Mouse (Mus musculus) MEL (cell line): ENCODE results near the gene Kansl1. TPM values are rescaled to one million over a fixed set of nuclear protein-coding genes. Genes with fewer than 3 reads are reported as not detected.

Source experiments
- DNase-seq: peaks from one replicate; pipeline ENCODE4 v3.0.0; 2011; ENCODE audit warnings: low read depth, low spot score
- H3K27ac ChIP-seq: 2 replicates; pipeline ENCODE4 v1.5.1; 2012; ENCODE audit warnings: low read depth, mild to moderate bottlenecking, control low read depth, low read length, moderate library complexity; ENCODE audit not compliant: control insufficient read depth
- H3K27me3 ChIP-seq, 2 experiments: fragments of 150-350 bp in 1 of 2; sonication (generic) in 1 of 2; 2 replicates each; pipeline ENCODE4 v1.6.1; 2012; ENCODE audit warnings: low read length in 2 of 2, mild to moderate bottlenecking in 2 of 2, improper control_type of control experiment in 1 of 2, moderate library complexity in 1 of 2; ENCODE audit not compliant: insufficient read depth in 2 of 2, control insufficient read depth in 1 of 2
- H3K36me3 ChIP-seq, 2 experiments: 2 replicates each; pipeline ENCODE4 v1.6.1; 2012 to 2014; ENCODE audit warnings: low read length in 2 of 2, improper control_type of control experiment in 1 of 2, inconsistent platforms in 1 of 2, mild to moderate bottlenecking in 1 of 2; ENCODE audit not compliant: insufficient read depth in 2 of 2, control insufficient read depth in 1 of 2
- H3K4me1 ChIP-seq, 2 experiments: fragments of 150-350 bp in 1 of 2; sonication (generic) in 1 of 2; 2 replicates each; pipeline ENCODE4 v1.6.1; 2012; ENCODE audit warnings: low read length in 2 of 2, improper control_type of control experiment in 1 of 2, mild to moderate bottlenecking in 1 of 2; ENCODE audit not compliant: insufficient read depth in 2 of 2, control insufficient read depth in 1 of 2
- H3K4me3 ChIP-seq, 2 experiments: fragments of 150-350 bp in 1 of 2; sonication (generic) in 1 of 2; 2 replicates each; pipeline ENCODE4 v1.5.1; 2012; ENCODE audit warnings: low read depth in 2 of 2, low read length in 2 of 2, mild to moderate bottlenecking in 2 of 2, moderate library complexity in 2 of 2, control low read depth in 1 of 2, improper control_type of control experiment in 1 of 2; ENCODE audit not compliant: control insufficient read depth in 1 of 2, insufficient read depth in 1 of 2
- H3K79me2 ChIP-seq: 2 replicates; pipeline ENCODE4 v1.6.1; 2012; ENCODE audit warnings: mild to moderate bottlenecking, low read length, moderate library complexity; ENCODE audit not compliant: control insufficient read depth, poor library complexity, insufficient read depth
- H3K9ac ChIP-seq: 2 replicates; pipeline ENCODE4 v1.6.1; 2012; ENCODE audit warnings: low read depth, mild to moderate bottlenecking, control low read depth, low read length, moderate library complexity; ENCODE audit not compliant: control insufficient read depth, poor library complexity, severe bottlenecking
- H3K9me3 ChIP-seq: fragments of 150-350 bp; sonication (generic); replicated peaks from 2 replicates; pipeline ENCODE4 v1.6.1; 2012; ENCODE audit warnings: mild to moderate bottlenecking, low read length, improper control_type of control experiment, moderate library complexity; ENCODE audit not compliant: insufficient read depth
- BHLHE40 ChIP-seq: IDR thresholded peaks from 2 replicates; pipeline ENCODE4 v1.6.1; 2012; ENCODE audit warnings: low read depth, mild to moderate bottlenecking, inconsistent platforms, low read length, improper control_type of control experiment, borderline replicate concordance
- CTCF ChIP-seq, 3 experiments: IDR thresholded peaks in 2 of 3; conservative IDR thresholded peaks in 1 of 3; 2 replicates each; pipeline ENCODE4 v1.5.1; 2011 to 2012; ENCODE audit warnings: low read length in 3 of 3, low read depth in 2 of 3, mild to moderate bottlenecking in 2 of 3, improper control_type of control experiment in 1 of 3, inconsistent platforms in 1 of 3, mixed read lengths in 1 of 3, moderate library complexity in 1 of 3; ENCODE audit not compliant: control insufficient read depth in 1 of 3, insufficient read depth in 1 of 3, poor library complexity in 1 of 3, severe bottlenecking in 1 of 3
- ELF1 ChIP-seq: IDR thresholded peaks from 2 replicates; pipeline ENCODE4 v1.6.1; 2014; ENCODE audit warnings: low read depth, mild to moderate bottlenecking, inconsistent platforms, low read length, improper control_type of control experiment, moderate library complexity
- EP300 ChIP-seq, 2 experiments: IDR thresholded peaks; 2 replicates each; pipeline ENCODE4 v1.6.1; 2011; ENCODE audit warnings: improper control_type of control experiment in 2 of 2, low read length in 2 of 2, low read depth in 1 of 2, mild to moderate bottlenecking in 1 of 2
- GABPA ChIP-seq: IDR thresholded peaks from 2 replicates; pipeline ENCODE4 v1.6.1; 2012; ENCODE audit warnings: low read depth, mild to moderate bottlenecking, inconsistent platforms, low read length, improper control_type of control experiment, moderate library complexity
- GATA1 ChIP-seq: IDR thresholded peaks from 2 replicates; pipeline ENCODE4 v1.6.1; 2011; ENCODE audit warnings: low read depth, low read length, improper control_type of control experiment
- KAT2A ChIP-seq: conservative IDR thresholded peaks from 2 replicates; pipeline ENCODE4 v1.6.1; 2012; ENCODE audit warnings: low read depth, low read length, improper control_type of control experiment, inconsistent platforms
- MAFK ChIP-seq: IDR thresholded peaks from 2 replicates; pipeline ENCODE4 v1.6.1; 2011; ENCODE audit warnings: low read depth, mild to moderate bottlenecking, low read length, improper control_type of control experiment, borderline replicate concordance
- MEF2A ChIP-seq: IDR thresholded peaks from 2 replicates; pipeline ENCODE4 v1.6.1; 2014; ENCODE audit warnings: low read depth, mild to moderate bottlenecking, inconsistent platforms, low read length, improper control_type of control experiment; ENCODE audit not compliant: poor library complexity, insufficient replicate concordance, severe bottlenecking; ENCODE audit errors: extremely low read depth
- MYB ChIP-seq: IDR thresholded peaks from 2 replicates; pipeline ENCODE4 v1.6.1; 2011; ENCODE audit warnings: mild to moderate bottlenecking, low read depth, low read length, improper control_type of control experiment
- MYC ChIP-seq: IDR thresholded peaks from 2 replicates; pipeline ENCODE4 v1.6.1; 2011; ENCODE audit warnings: low read depth, mild to moderate bottlenecking, low read length, improper control_type of control experiment, moderate library complexity
- NELFE ChIP-seq: IDR thresholded peaks from 2 replicates; pipeline ENCODE4 v1.6.1; 2011; ENCODE audit warnings: low read depth, low read length, improper control_type of control experiment
- POLR2A ChIP-seq, 2 experiments: IDR thresholded peaks; 2 replicates each; pipeline ENCODE4 v1.6.1; 2011 to 2012; ENCODE audit warnings: low read length in 2 of 2, mild to moderate bottlenecking in 2 of 2, control low read depth in 1 of 2, improper control_type of control experiment in 1 of 2, low read depth in 1 of 2, moderate library complexity in 1 of 2; ENCODE audit not compliant: control insufficient read depth in 1 of 2, insufficient read depth in 1 of 2, poor library complexity in 1 of 2
- TAL1 ChIP-seq: IDR thresholded peaks from 2 replicates; pipeline ENCODE4 v1.6.1; 2012; ENCODE audit warnings: mild to moderate bottlenecking, inconsistent platforms, low read length, moderate library complexity, mixed read lengths
- TCF12 ChIP-seq: IDR thresholded peaks from 2 replicates; pipeline ENCODE4 v1.6.1; 2014; ENCODE audit warnings: low read depth, mild to moderate bottlenecking, inconsistent platforms, low read length, improper control_type of control experiment, moderate library complexity
- USF2 ChIP-seq, 2 experiments: IDR thresholded peaks; 2 replicates each; pipeline ENCODE4 v1.6.1; 2011 to 2012; ENCODE audit warnings: improper control_type of control experiment in 2 of 2, low read length in 2 of 2, borderline replicate concordance in 1 of 2, inconsistent platforms in 1 of 2, low read depth in 1 of 2, mild to moderate bottlenecking in 1 of 2; ENCODE audit not compliant: insufficient read depth in 1 of 2
- ZC3H11A ChIP-seq: IDR thresholded peaks from 2 replicates; pipeline ENCODE4 v1.6.1; 2012; ENCODE audit warnings: low read depth, mild to moderate bottlenecking, inconsistent platforms, low read length, improper control_type of control experiment
- ZKSCAN1 ChIP-seq: IDR thresholded peaks from 2 replicates; pipeline ENCODE4 v1.6.1; 2012; ENCODE audit warnings: low read depth, mild to moderate bottlenecking, inconsistent platforms, low read length, improper control_type of control experiment, moderate library complexity
- ZMIZ1 ChIP-seq: IDR thresholded peaks from 2 replicates; pipeline ENCODE4 v1.6.1; 2012; ENCODE audit warnings: low read depth, mild to moderate bottlenecking, inconsistent platforms, low read length, improper control_type of control experiment, moderate library complexity
- ZNF384 ChIP-seq: IDR thresholded peaks from 2 replicates; pipeline ENCODE4 v1.6.1; 2012; ENCODE audit warnings: low read depth, mild to moderate bottlenecking, inconsistent platforms, low read length, improper control_type of control experiment
- polyA plus RNA-seq, 2 experiments: library from polyadenylated mRNA; stranded (reverse) in 1 of 2; unstranded in 1 of 2; fragments of >175 nt in 1 of 2; fragments of >200 nt in 1 of 2; gene quantifications; 2 replicates each; pipeline versions ENCODE4 v1.2.1 to v1.2.4; 2012; ENCODE audit warnings: low replicate concordance in 2 of 2, low read depth in 1 of 2; ENCODE audit not compliant: insufficient read length in 2 of 2, insufficient read depth in 1 of 2, missing spikeins in 1 of 2
- total RNA-seq: library from RNA; depleted of rRNA; stranded (reverse); fragments of 300-350 nt; gene quantifications from 2 replicates; pipeline ENCODE4 v1.2.3, GENCODE M21; 2012

The Kansl1 gene
- total and polyA plus RNA-seq, 3 experiments, result 14.9 to 76.3 (median 56.4) TPM

DNA sequence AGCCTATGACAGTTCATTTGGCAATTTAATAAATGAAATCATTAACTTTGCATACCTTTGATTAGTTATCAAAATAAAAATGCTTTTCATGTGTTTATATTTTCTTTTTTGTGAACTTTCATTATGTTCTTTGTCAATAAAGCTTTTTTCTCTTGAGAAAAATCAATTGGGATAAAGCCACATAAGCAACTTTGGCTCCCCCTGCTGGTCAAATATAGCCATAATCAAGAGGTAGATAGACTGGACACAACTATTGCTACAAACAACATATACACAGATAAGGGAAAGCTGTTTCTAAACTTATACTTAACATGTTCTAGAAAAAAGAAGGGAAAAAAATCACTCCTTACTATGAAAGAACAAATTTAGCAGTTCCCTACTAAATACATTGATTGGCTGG is 7.1 kb downstream of the Kansl1 start (continued):
- TF ChIP-seq GABPA (no peak), NELFE (no peak), MYC (0 out of 2 replicates have a peak, but pooled peaks have one; percentile 45), USF2 (IDR thresholded peaks at IDR 0.05; ENCODE audit: borderline replicate concordance in 1 of 2, insufficient read depth in 1 of 2, low read depth in 1 of 2, low read length in 2 of 2) (no peak), MAFK (no peak), POLR2A (IDR thresholded peaks at IDR 0.05; ENCODE audit: control insufficient read depth in 1 of 2, insufficient read depth in 1 of 2, low read depth in 1 of 2, low read length in 2 of 2, poor library complexity in 1 of 2) (no peak), MEF2A (no peak)

DNA sequence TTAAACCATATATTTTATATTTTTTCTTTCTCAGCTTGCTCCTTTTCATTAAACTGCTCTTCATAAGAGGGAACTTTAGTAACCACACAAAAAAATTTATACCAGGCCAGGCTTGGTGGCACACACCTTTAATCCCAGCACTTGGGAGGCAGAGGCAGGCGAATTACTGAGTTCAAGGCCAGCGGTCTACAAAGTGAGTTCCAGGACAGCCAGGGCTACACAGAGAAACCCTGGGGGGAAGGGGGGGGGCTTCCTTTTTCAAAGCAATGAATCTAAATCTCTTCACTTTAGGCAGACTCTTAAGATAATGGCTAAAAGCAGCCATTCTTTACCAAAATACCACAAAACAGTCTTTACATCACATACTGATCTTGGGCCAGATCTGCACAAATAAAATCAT is 9.0 kb downstream of the Kansl1 start:
- no peak overlapping the region for H3K4me3 ChIP-seq
- no peaks in the 10 kb centered on the region for H3K27me3 ChIP-seq
- TF ChIP-seq ZKSCAN1, result no peak
- no peak for TF ChIP-seq GATA1
- TF ChIP-seq ZC3H11A, result no peak
- no peak for TF ChIP-seq MYC
- no peak for TF ChIP-seq ZMIZ1
- no peak for TF ChIP-seq TCF12
- TF ChIP-seq ZNF384, result no peak
- no peak for TF ChIP-seq KAT2A
- TF ChIP-seq ELF1, result no peak
- TF ChIP-seq USF2 (IDR thresholded peaks at IDR 0.05; ENCODE audit: borderline replicate concordance in 1 of 2, insufficient read depth in 1 of 2, low read depth in 1 of 2, low read length in 2 of 2), result no peak
- no peak for TF ChIP-seq MEF2A
- TF ChIP-seq CTCF (IDR thresholded peaks at IDR 0.05 in 2 of 3, conservative IDR thresholded peaks at IDR 0.05 in 1 of 3; ENCODE audit: control insufficient read depth in 1 of 3, insufficient read depth in 1 of 3, low read depth in 2 of 3, low read length in 3 of 3, poor library complexity in 1 of 3, severe bottlenecking in 1 of 3), result no peak
- no peak for TF ChIP-seq EP300 (IDR thresholded peaks at IDR 0.05; ENCODE audit: low read depth in 1 of 2, low read length in 2 of 2)
- no peak for TF ChIP-seq BHLHE40
- TF ChIP-seq POLR2A (IDR thresholded peaks at IDR 0.05; ENCODE audit: control insufficient read depth in 1 of 2, insufficient read depth in 1 of 2, low read depth in 1 of 2, low read length in 2 of 2, poor library complexity in 1 of 2), result no peak
- no peak for TF ChIP-seq TAL1
- no peak for TF ChIP-seq MYB
- H3K9ac ChIP-seq, result no peak overlapping the region
- peaks cover 6 to 8% of the 10 kb centered on the region in 2 experiments for H3K36me3 ChIP-seq
- H3K27ac ChIP-seq, result no peak overlapping the region
- no peaks in the 10 kb centered on the region for H3K4me1 ChIP-seq
- DNase-seq, result no peak
- H3K79me2 ChIP-seq, result peaks cover 14% of the 10 kb centered on the region
- no peaks in the 10 kb centered on the region for H3K9me3 ChIP-seq
